Mouse (Mus musculus) midbrain, embryonic 13.5 days (tissue): ENCODE measurements around the gene Clk1. TPM values are rescaled to one million over a fixed set of nuclear protein-coding genes. Genes with fewer than 3 reads are reported as not detected.

ENCODE experiments used
- ATAC-seq: fragments of 200-750 bp; cut with Nextera tagmentation; 2 replicates; pipeline ENCODE4 v1.8.0; 2017; ENCODE audit warnings: mild to moderate bottlenecking, moderate TSS enrichment, moderate library complexity
- H3K27ac ChIP-seq: fragments of 300-500 bp; sonication (generic); 2 replicates; pipeline ENCODE4 v1.5.1; 2015; ENCODE audit warnings: inconsistent platforms, mild to moderate bottlenecking, moderate library complexity
- H3K27me3 ChIP-seq: fragments of 300-500 bp; sonication (generic); 2 replicates; pipeline ENCODE4 v1.6.1; 2015; ENCODE audit warnings: mild to moderate bottlenecking, inconsistent platforms
- H3K36me3 ChIP-seq: fragments of 300-500 bp; sonication (generic); 2 replicates; pipeline ENCODE4 v1.6.1; 2015; ENCODE audit warnings: mild to moderate bottlenecking, inconsistent platforms
- H3K4me1 ChIP-seq: fragments of 300-500 bp; sonication (generic); replicated peaks from 2 replicates; pipeline ENCODE4 v1.6.1; 2015; ENCODE audit warnings: inconsistent platforms
- H3K4me2 ChIP-seq: fragments of 300-500 bp; sonication (generic); replicated peaks from 2 replicates; pipeline ENCODE4 v1.6.1; 2015; ENCODE audit warnings: moderate library complexity, mild to moderate bottlenecking, inconsistent platforms
- H3K4me3 ChIP-seq: fragments of 300-500 bp; sonication (generic); replicated peaks from 2 replicates; pipeline ENCODE4 v1.5.1; 2015; ENCODE audit warnings: mild to moderate bottlenecking, inconsistent platforms
- H3K9ac ChIP-seq: fragments of 300-500 bp; sonication (generic); replicated peaks from 2 replicates; pipeline ENCODE4 v1.6.1; 2015; ENCODE audit warnings: mild to moderate bottlenecking, inconsistent platforms
- H3K9me3 ChIP-seq: fragments of 300-500 bp; sonication (generic); 2 replicates; pipeline ENCODE4 v1.6.1; 2016; ENCODE audit warnings: mild to moderate bottlenecking, inconsistent platforms
- WGBS: fragments of 180-500 bp; shearing (Covaris S2); methylation state at CpG from one replicate; pipeline ENCODE4 v1.1.7; 2015; 5-methylcytosine and 5-hydroxymethylcytosine counted together
- polyA plus RNA-seq: library from polyadenylated mRNA; unstranded; fragments of >200 nt; fragmentation: Nextera tagmentation; extraction: Ambion mirVana; gene quantifications from 2 replicates; pipeline ENCODE4 v1.2.1, GENCODE M21; 2015

Clk1 gene
- polyA plus RNA-seq, 1 experiment from 2014 or later, result 171 TPM

- 14% methylated on average over 10 of the region's 10 CpGs for WGBS
- H3K4me3 ChIP-seq, result peak overlapping the region; percentile 72
- H3K27ac ChIP-seq, result peak overlapping the region; percentile 92
- H3K27me3 ChIP-seq, result no peaks in the 10 kb centered on the region
- peaks cover 36% of the 10 kb centered on the region for H3K4me1 ChIP-seq
- peak overlapping the region; percentile 78 for H3K4me2 ChIP-seq
- no peaks in the 10 kb centered on the region for H3K9me3 ChIP-seq
- H3K36me3 ChIP-seq, result peaks cover 44% of the 10 kb centered on the region
- ATAC-seq, result peak; percentile 5; the same call in 1 of the 2 replicates
- H3K9ac ChIP-seq, result peak overlapping the region; percentile 79
Measured at GRCm38 (mm10) chr1:58444691-58445090, 20.8 kb upstream of the Clk1 start.

GRCm38 (mm10) chr1:58424551-58424950, 685 bp upstream of the Clk1 start:
- 80% methylated on average over 3 of the region's 3 CpGs for WGBS
- H3K9me3 ChIP-seq, result no peaks in the 10 kb centered on the region
- no peak overlapping the region for H3K4me3 ChIP-seq
- no peak overlapping the region for H3K9ac ChIP-seq
- ATAC-seq, result no peak
- H3K36me3 ChIP-seq, result peaks cover 16% of the 10 kb centered on the region
- no peak overlapping the region for H3K4me2 ChIP-seq
- peaks cover 28% of the 10 kb centered on the region for H3K4me1 ChIP-seq
- no peaks in the 10 kb centered on the region for H3K27me3 ChIP-seq
- no peak overlapping the region for H3K27ac ChIP-seq

GRCm38 (mm10) chr1:58422879-58423278, 987 bp downstream of the Clk1 start:
- H3K4me3 ChIP-seq, result peak overlapping the region; percentile 79
- no peaks in the 10 kb centered on the region for H3K27me3 ChIP-seq
- H3K36me3 ChIP-seq, result peaks cover 32% of the 10 kb centered on the region
- H3K4me2 ChIP-seq, result peak overlapping the region; percentile 78
- 10% methylated on average over 13 of the region's 13 CpGs for WGBS
- H3K9ac ChIP-seq, result peak overlapping the region; percentile 93
- ATAC-seq, result peak; percentile 65
- peak overlapping the region; percentile 97 for H3K27ac ChIP-seq
- no peaks in the 10 kb centered on the region for H3K9me3 ChIP-seq
- peaks cover 31% of the 10 kb centered on the region for H3K4me1 ChIP-seq

GRCm38 (mm10) chr1:58420961-58421360, 2.9 kb downstream of the Clk1 start:
- Histone ChIP-seq H3K9ac (no peak overlapping the region), H3K9me3 (no peaks in the 10 kb centered on the region), H3K4me1 (peaks cover 31% of the 10 kb centered on the region), H3K4me2 (peak overlapping the region; percentile 14), H3K4me3 (0 out of 2 replicates have a peak overlapping the region, but pooled peaks have one; percentile 0), H3K27ac (no peak overlapping the region), H3K27me3 (no peaks in the 10 kb centered on the region), H3K36me3 (peaks cover 49% of the 10 kb centered on the region)
- WGBS, result 82% methylated on average over 7 of the region's 7 CpGs
- ATAC-seq, result no peak

- Histone ChIP-seq H3K27ac (no peak overlapping the region), H3K4me1 (peaks cover 31% of the 10 kb centered on the region), H3K4me3 (no peak overlapping the region), H3K9ac (no peak overlapping the region), H3K27me3 (no peaks in the 10 kb centered on the region), H3K4me2 (no peak overlapping the region), H3K9me3 (no peaks in the 10 kb centered on the region), H3K36me3 (peaks cover 56% of the 10 kb centered on the region)
- WGBS, result 87% methylated on average over 10 of the region's 10 CpGs
- no peak for ATAC-seq
Measured at GRCm38 (mm10) chr1:58420032-58420431, 3.8 kb downstream of the Clk1 start.

GRCm38 (mm10) chr1:58416048-58416447, 7.8 kb downstream of the Clk1 start:
- WGBS, result 96% methylated on average over 2 of the region's 2 CpGs
- Histone ChIP-seq H3K4me2 (no peak overlapping the region), H3K4me1 (peaks cover 8% of the 10 kb centered on the region), H3K36me3 (peaks cover 84% of the 10 kb centered on the region), H3K4me3 (no peak overlapping the region), H3K9ac (no peak overlapping the region), H3K27ac (no peak overlapping the region), H3K27me3 (no peaks in the 10 kb centered on the region), H3K9me3 (no peaks in the 10 kb centered on the region)
- ATAC-seq, result no peak

GRCm38 (mm10) chr1:58415442-58415841, 8.4 kb downstream of the Clk1 start:
- Histone ChIP-seq H3K9ac (no peak overlapping the region), H3K4me3 (no peak overlapping the region), H3K36me3 (peaks cover 88% of the 10 kb centered on the region), H3K4me1 (peaks cover 5% of the 10 kb centered on the region; the same call in 1 of the 2 replicates), H3K9me3 (no peaks in the 10 kb centered on the region), H3K4me2 (no peak overlapping the region), H3K27ac (no peak overlapping the region), H3K27me3 (no peaks in the 10 kb centered on the region)
- ATAC-seq, result no peak
- WGBS, result 39% methylated on average over 1 of the region's 1 CpGs

GRCm38 (mm10) chr1:58410776-58411175, 13.1 kb downstream of the Clk1 start:
- WGBS, result 93% methylated on average over 7 of the region's 7 CpGs
- ATAC-seq, result no peak
- Histone ChIP-seq H3K4me2 (no peak overlapping the region), H3K9me3 (no peaks in the 10 kb centered on the region), H3K9ac (no peak overlapping the region), H3K4me3 (no peak overlapping the region), H3K4me1 (no peaks in the 10 kb centered on the region), H3K27ac (no peak overlapping the region), H3K27me3 (no peaks in the 10 kb centered on the region), H3K36me3 (peaks cover 75% of the 10 kb centered on the region)

- no peak for ATAC-seq
- Histone ChIP-seq H3K27me3 (no peaks in the 10 kb centered on the region), H3K4me1 (no peaks in the 10 kb centered on the region), H3K9ac (no peak overlapping the region), H3K9me3 (no peaks in the 10 kb centered on the region), H3K4me2 (no peak overlapping the region), H3K4me3 (no peak overlapping the region), H3K36me3 (peaks cover 75% of the 10 kb centered on the region), H3K27ac (no peak overlapping the region)
- 88% methylated on average over 3 of the region's 3 CpGs for WGBS
Measured at GRCm38 (mm10) chr1:58410198-58410588, 13.7 kb downstream of the Clk1 start.

GRCm38 (mm10) chr1:58409553-58410197, 14.2 kb downstream of the Clk1 start:
- Histone ChIP-seq H3K36me3 (peaks cover 71% of the 10 kb centered on the region), H3K9ac (no peak overlapping the region), H3K27ac (no peak overlapping the region), H3K4me3 (no peak overlapping the region), H3K9me3 (no peaks in the 10 kb centered on the region), H3K4me1 (no peaks in the 10 kb centered on the region), H3K27me3 (no peaks in the 10 kb centered on the region), H3K4me2 (no peak overlapping the region)
- no peak for ATAC-seq
- WGBS, result 86% methylated on average over 5 of the region's 5 CpGs

GRCm38 (mm10) chr1:58408141-58408540, 15.7 kb downstream of the Clk1 start:
- no peak overlapping the region for H3K4me3 ChIP-seq
- ATAC-seq, result no peak
- WGBS, result 76% methylated on average over 6 of the region's 6 CpGs
- no peak overlapping the region for H3K27ac ChIP-seq
- H3K36me3 ChIP-seq, result peaks cover 69% of the 10 kb centered on the region
- no peak overlapping the region for H3K4me2 ChIP-seq
- H3K27me3 ChIP-seq, result no peaks in the 10 kb centered on the region
- no peaks in the 10 kb centered on the region for H3K4me1 ChIP-seq
- no peak overlapping the region for H3K9ac ChIP-seq
- H3K9me3 ChIP-seq, result no peaks in the 10 kb centered on the region

GRCm38 (mm10) chr1:58407321-58407720, 16.5 kb downstream of the Clk1 start:
- ATAC-seq, result 0 out of 2 replicates have a peak, but pooled peaks have one; percentile 34
- peaks cover 70% of the 10 kb centered on the region for H3K36me3 ChIP-seq
- no peak overlapping the region for H3K27ac ChIP-seq
- 96% methylated on average over 7 of the region's 7 CpGs for WGBS
- H3K4me1 ChIP-seq, result no peaks in the 10 kb centered on the region
- no peak overlapping the region for H3K4me2 ChIP-seq
- no peak overlapping the region for H3K9ac ChIP-seq
- no peak overlapping the region for H3K4me3 ChIP-seq
- H3K27me3 ChIP-seq, result no peaks in the 10 kb centered on the region
- no peaks in the 10 kb centered on the region for H3K9me3 ChIP-seq

GRCm38 (mm10) chr1:58403745-58404144, 20.1 kb downstream of the Clk1 start:
- Histone ChIP-seq H3K4me3 (no peak overlapping the region), H3K36me3 (peaks cover 72% of the 10 kb centered on the region), H3K27ac (no peak overlapping the region), H3K9me3 (no peaks in the 10 kb centered on the region), H3K27me3 (no peaks in the 10 kb centered on the region), H3K9ac (no peak overlapping the region), H3K4me2 (no peak overlapping the region), H3K4me1 (no peaks in the 10 kb centered on the region)
- ATAC-seq, result no peak
- 90% methylated on average over 5 of the region's 5 CpGs for WGBS
